Mouse (Mus musculus): ENCODE results near the gene Aox4. TPM values are rescaled to one million over a fixed set of nuclear protein-coding genes. Genes with fewer than 3 reads are reported as not detected.

Gene Aox4
- polyA plus RNA-seq, 2 experiments = 0.78 to 2.5 TPM

DNA sequence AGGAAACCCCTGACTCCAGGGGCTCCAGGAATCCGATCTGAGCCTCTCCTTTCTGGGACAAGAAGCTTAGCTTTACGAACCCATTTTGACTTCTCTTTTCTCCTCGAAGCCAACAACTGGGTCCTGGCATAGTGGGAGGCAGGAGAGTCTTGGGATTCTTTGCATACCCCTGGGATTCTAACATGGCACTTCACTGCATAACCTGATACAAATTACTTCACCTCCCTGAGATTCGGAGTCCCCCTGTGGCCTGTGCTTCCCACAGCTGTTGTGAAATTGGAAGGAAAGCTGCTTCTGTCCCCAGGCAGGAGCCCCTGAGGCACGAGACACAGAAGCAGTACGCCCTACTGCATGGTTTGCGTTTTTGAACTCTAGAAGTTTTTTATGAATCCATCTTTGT, 68.3 kb downstream of the Aox4 start:
- no peaks in the 10 kb centered on the region for H3K27me3 ChIP-seq (ENCODE audit: control insufficient read depth, insufficient read depth, low read length)
- no peak for DNase-seq (ENCODE audit: low spot score)

GRCm38 (mm10) chr1:58280381-58280780, 70.2 kb downstream of the Aox4 start:
- Histone ChIP-seq H3K27me3 (ENCODE audit: control insufficient read depth, insufficient read depth, low read length) (no peaks in the 10 kb centered on the region), H3K9ac (ENCODE audit: low read depth, low read length, severe bottlenecking) (no peak overlapping the region), H3K27ac (replicated peaks; ENCODE audit: low read depth, low read length) (no peak overlapping the region), H3K4me2 (replicated peaks; ENCODE audit: low read depth, low read length, severe bottlenecking) (no peak overlapping the region), H3K9me3 (ENCODE audit: control insufficient read depth, low read length) (no peaks in the 10 kb centered on the region), H3K4me3 (replicated peaks; ENCODE audit: low read length) (no peak overlapping the region), H3K4me1 (ENCODE audit: control insufficient read depth, insufficient read depth, low read length) (peaks cover 15% of the 10 kb centered on the region), H3K36me3 (ENCODE audit: control insufficient read depth, insufficient read depth, low read length) (no peaks in the 10 kb centered on the region)
- 81% methylated on average over 4 of the region's 4 CpGs for WGBS
- no peak for TF ChIP-seq POLR2A (IDR thresholded peaks at IDR 0.05; ENCODE audit: borderline replicate concordance, extremely low read depth, insufficient read depth, insufficient read length)
- DNase-seq (ENCODE audit: low spot score) (no peak), ATAC-seq (ENCODE audit: low FRiP score, low read depth) (no peak)

More for the DNA sequence above, 68.3 kb downstream of the Aox4 start:
- peaks cover 15% of the 10 kb centered on the region for H3K4me1 ChIP-seq (ENCODE audit: control insufficient read depth, insufficient read depth, low read length)
- H3K36me3 ChIP-seq (ENCODE audit: control insufficient read depth, insufficient read depth, low read length) = no peaks in the 10 kb centered on the region
- H3K9ac ChIP-seq (ENCODE audit: low read depth, low read length, severe bottlenecking) = no peak overlapping the region
- no peak overlapping the region for H3K4me2 ChIP-seq (replicated peaks; ENCODE audit: low read depth, low read length, severe bottlenecking)
- no peak overlapping the region for H3K4me3 ChIP-seq (replicated peaks; ENCODE audit: low read length)
- peak overlapping the region; percentile 48; the same call in 1 of the 2 replicates for H3K27ac ChIP-seq (replicated peaks; ENCODE audit: low read depth, low read length)
- ATAC-seq (ENCODE audit: low FRiP score, low read depth) = peak; percentile 64; the same call in 1 of the 2 replicates
- no peaks in the 10 kb centered on the region for H3K9me3 ChIP-seq (ENCODE audit: control insufficient read depth, low read length)
- no peak for TF ChIP-seq POLR2A (IDR thresholded peaks at IDR 0.05; ENCODE audit: borderline replicate concordance, extremely low read depth, insufficient read depth, insufficient read length)
- WGBS = 50% methylated on average over 7 of the region's 7 CpGs

DNA sequence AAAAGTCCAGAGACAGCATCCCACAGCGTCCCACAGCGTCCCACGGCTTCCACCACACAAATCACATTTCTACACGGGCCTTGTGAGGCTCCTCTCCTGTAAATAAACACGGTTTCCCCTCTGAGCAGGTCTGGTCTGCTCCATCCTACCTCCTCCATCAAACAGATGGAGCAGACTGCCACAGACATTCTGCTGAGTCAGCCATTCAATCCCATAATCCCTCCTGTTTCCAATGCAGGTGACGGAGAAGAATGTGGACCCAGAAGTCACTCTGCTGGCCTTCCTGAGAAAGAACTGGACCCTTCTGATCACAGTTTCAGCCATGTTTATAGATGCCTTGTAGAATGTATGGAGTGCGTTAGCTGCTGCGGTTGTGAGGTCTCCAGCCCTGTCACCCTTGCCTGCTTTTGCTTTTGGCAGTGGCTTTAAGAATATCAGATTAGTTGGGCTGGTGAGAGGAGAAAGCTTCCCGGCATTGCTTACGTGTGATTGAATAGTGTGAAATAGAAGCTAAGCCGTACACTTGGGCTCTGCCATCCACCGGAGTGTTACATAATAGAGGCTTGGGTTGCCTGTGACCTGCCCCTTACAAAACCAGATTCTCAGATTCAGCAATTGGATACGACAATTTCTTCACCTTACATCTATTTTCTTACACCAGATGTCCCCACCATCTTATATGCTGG, 70.9 kb downstream of the Aox4 start:
- 72% methylated on average over 13 of the region's 13 CpGs for WGBS
- H3K36me3 ChIP-seq (ENCODE audit: control insufficient read depth, insufficient read depth, low read length) = no peaks in the 10 kb centered on the region
- no peak for TF ChIP-seq POLR2A (IDR thresholded peaks at IDR 0.05; ENCODE audit: borderline replicate concordance, extremely low read depth, insufficient read depth, insufficient read length)
- peaks cover 15% of the 10 kb centered on the region for H3K4me1 ChIP-seq (ENCODE audit: control insufficient read depth, insufficient read depth, low read length)
- no peak overlapping the region for H3K9ac ChIP-seq (ENCODE audit: low read depth, low read length, severe bottlenecking)
- H3K27me3 ChIP-seq (ENCODE audit: control insufficient read depth, insufficient read depth, low read length) = no peaks in the 10 kb centered on the region
- DNase-seq (ENCODE audit: low spot score) (no peak), ATAC-seq (ENCODE audit: low FRiP score, low read depth) (no peak)
- no peaks in the 10 kb centered on the region for H3K9me3 ChIP-seq (ENCODE audit: control insufficient read depth, low read length)
- no peak overlapping the region for H3K4me3 ChIP-seq (replicated peaks; ENCODE audit: low read length)
- H3K4me2 ChIP-seq (replicated peaks; ENCODE audit: low read depth, low read length, severe bottlenecking) = no peak overlapping the region
- no peak overlapping the region for H3K27ac ChIP-seq (replicated peaks; ENCODE audit: low read depth, low read length)

DNA sequence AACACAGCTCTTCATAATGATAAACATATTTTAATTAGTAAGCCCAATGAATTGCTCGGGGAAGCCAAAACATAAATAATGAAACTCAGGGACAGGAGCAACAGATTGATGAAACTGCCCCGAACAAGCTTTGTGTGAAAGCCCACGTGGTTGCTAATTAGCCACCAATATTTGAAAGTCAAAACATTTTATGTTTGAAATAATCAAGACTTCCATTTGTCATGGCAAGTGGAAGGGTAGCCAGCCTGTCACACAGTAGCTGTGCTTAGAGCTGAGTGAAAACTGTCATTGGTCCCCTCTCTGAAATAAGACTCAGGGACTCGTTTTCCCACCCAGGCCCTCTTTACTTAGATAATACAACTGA, 71.4 kb downstream of the Aox4 start:
- Histone ChIP-seq H3K36me3 (ENCODE audit: control insufficient read depth, insufficient read depth, low read length) (no peaks in the 10 kb centered on the region), H3K27me3 (ENCODE audit: control insufficient read depth, insufficient read depth, low read length) (no peaks in the 10 kb centered on the region), H3K9me3 (ENCODE audit: control insufficient read depth, low read length) (no peaks in the 10 kb centered on the region), H3K4me2 (replicated peaks; ENCODE audit: low read depth, low read length, severe bottlenecking) (no peak overlapping the region), H3K4me1 (ENCODE audit: control insufficient read depth, insufficient read depth, low read length) (peaks cover 15% of the 10 kb centered on the region), H3K27ac (replicated peaks; ENCODE audit: low read depth, low read length) (no peak overlapping the region), H3K9ac (ENCODE audit: low read depth, low read length, severe bottlenecking) (no peak overlapping the region), H3K4me3 (replicated peaks; ENCODE audit: low read length) (no peak overlapping the region)
- 68% methylated on average over 4 of the region's 4 CpGs for WGBS
- DNase-seq (ENCODE audit: low spot score) (no peak), ATAC-seq (ENCODE audit: low FRiP score, low read depth) (no peak)
- TF ChIP-seq POLR2A (IDR thresholded peaks at IDR 0.05; ENCODE audit: borderline replicate concordance, extremely low read depth, insufficient read depth, insufficient read length) = no peak

GRCm38 (mm10) chr1:58284505-58284904, 74.3 kb downstream of the Aox4 start:
- no peaks in the 10 kb centered on the region for H3K4me1 ChIP-seq (ENCODE audit: control insufficient read depth, insufficient read depth, low read length)
- no peaks in the 10 kb centered on the region for H3K9me3 ChIP-seq (ENCODE audit: control insufficient read depth, low read length)
- H3K27me3 ChIP-seq (ENCODE audit: control insufficient read depth, insufficient read depth, low read length) = no peaks in the 10 kb centered on the region
- DNase-seq (ENCODE audit: low spot score) = no peak
- H3K9ac ChIP-seq (ENCODE audit: low read depth, low read length, severe bottlenecking) = no peak overlapping the region
- WGBS = 50% methylated on average over 7 of the region's 7 CpGs
- no peak for TF ChIP-seq POLR2A (IDR thresholded peaks at IDR 0.05; ENCODE audit: borderline replicate concordance, extremely low read depth, insufficient read depth, insufficient read length)
- no peak overlapping the region for H3K4me3 ChIP-seq (replicated peaks; ENCODE audit: low read length)
- no peaks in the 10 kb centered on the region for H3K36me3 ChIP-seq (ENCODE audit: control insufficient read depth, insufficient read depth, low read length)
- no peak for ATAC-seq (ENCODE audit: low FRiP score, low read depth)
- no peak overlapping the region for H3K27ac ChIP-seq (replicated peaks; ENCODE audit: low read depth, low read length)
- H3K4me2 ChIP-seq (replicated peaks; ENCODE audit: low read depth, low read length, severe bottlenecking) = no peak overlapping the region

Data from limb, embryonic 14.5 days (tissue).